Mouse (Mus musculus) kidney, postnatal 14 days (tissue): ENCODE data around the gene Pon2.
"Not testable (repeated sequence)": the region's sequence is repeated elsewhere in the genome, so short reads cannot be mapped to it uniquely, and the experiment has no call there.

Source experiments
- DNase-seq: peaks from one replicate; pipeline ENCODE4 v3.0.0; 2022; ENCODE audit warnings: mixed read lengths

Pon2 gene

DNA sequence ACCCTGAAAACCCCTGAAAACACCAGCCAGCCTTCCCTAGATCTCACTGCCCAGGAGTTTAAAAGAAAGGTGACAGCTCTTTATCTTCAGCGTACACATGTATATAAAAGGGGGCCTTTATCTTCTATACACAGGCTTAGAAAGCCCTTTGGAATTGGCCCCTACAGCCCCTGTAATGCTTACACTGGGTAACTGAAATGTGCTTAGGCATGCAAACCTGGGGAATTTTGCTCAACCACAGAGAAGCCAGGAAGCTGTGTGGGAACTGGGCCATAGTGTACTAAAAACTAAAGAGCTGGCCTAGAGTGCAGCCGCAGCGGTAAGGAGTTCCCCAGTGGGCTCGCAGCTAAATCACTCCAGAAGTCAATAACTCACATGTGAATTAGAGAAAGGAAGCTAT is 6.8 kb downstream of the Pon2 start:
- DNase-seq: peak; percentile 12

DNA sequence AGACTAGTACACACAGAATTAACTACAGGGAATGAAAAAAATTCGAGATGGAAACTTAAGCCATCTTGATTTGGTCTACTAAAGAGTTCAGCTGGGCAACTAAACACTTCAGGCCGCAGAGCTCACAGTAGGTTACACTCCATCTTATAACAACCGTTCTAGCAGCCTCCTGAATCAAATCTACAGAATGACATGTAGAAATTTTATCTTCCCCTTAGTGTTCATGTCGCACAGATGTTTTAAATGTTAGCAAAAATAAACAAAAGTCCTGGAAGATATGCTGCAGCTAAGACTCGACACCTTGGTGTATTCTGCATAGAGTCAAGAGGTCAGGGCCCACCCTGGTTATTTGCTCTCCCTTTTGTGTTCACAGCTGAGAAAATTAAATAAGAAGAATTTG is 10.3 kb downstream of the Pon2 start:
- no peak for DNase-seq

DNA sequence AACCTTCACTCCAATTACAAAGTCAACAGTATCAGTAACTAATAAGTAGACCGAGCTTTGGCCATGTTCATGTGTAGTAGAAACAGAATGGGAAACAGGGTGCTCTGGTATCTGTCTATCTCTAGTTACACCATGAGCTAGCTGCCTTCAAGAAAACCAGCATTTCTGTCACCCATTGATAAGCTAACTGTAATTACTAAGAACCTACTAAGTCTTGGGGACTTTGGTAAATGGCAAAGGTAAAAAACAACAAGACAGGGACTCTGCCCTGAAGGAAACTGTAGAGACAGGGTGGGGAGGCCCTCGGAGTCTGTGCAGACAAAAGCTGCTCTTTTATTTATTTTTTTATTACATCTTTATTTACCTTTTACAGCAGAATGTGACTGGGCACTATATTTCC is 10.9 kb downstream of the Pon2 start:
- no peak for DNase-seq

DNA sequence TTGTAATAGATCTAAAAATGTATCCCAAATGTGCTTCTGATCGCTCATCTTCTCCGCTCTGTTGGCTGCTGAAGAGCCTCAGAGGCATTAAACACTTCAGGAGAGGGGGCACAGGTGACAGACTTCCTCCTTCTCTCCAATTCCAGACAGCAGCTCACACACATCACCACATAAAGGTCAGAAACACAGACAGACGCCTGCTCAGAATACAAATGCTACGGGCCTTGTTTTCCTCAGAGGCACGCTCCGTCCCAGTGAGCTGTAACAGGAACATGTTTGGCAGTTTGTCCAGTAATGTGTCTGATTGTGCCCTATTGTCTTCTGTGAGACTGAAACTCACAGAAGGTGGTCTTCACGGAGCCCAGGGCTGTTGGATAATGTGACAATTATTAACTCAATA is 15.8 kb downstream of the Pon2 start:
- DNase-seq: no peak

DNA sequence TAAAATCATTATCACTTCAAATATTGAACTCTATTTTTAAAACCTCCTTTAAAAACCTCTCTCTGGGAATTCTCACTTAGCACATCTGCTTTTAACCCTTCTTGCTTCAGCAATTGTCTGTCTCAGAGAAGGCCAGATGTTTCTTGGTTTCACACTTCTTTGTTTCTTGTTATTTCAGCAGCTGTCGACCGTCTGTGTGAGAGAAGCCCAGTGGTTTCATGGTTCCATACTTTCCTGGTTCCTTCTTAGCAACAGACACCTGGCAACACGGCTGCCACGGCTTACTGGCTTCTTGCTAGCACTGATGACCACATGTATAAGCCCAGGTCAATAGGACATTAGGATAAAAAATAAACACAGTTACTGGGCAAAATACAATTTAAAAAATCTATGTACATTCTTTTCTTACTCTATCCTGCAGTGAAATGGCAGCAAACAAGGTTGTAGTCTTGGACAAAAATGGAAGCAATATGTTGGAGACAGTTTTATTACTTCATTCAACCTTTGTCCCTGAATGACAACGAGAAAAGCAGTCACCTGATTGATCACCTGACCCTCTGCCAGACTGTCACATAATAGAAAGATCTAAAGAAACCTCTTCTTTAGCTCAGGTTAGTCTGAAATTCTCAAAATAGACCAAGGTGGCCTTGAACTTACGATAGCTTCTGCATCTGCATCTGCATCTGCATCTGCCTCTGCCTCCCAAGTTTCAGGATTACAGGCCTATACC is 17.5 kb downstream of the Pon2 start:
- DNase-seq: no peak

DNA sequence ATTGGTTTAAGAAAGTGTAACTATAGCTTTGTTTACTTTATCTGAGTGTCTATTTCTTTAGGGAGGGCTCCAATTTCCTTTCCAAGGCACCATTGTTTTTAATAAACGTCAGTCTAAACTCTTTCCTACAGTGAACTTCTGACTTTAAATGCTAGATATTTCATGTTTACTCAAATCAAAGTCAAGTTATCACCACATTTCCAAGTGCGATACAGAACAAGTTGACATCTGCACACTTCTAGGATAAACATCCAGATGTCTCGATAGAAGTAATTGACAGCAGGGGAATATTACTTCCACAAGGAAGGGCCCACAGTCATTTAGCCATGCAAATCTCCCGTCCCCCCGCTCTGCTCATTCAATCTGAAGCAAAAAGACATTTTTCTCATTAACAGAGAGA is 20.3 kb downstream of the Pon2 start:
- no peak for DNase-seq

DNA sequence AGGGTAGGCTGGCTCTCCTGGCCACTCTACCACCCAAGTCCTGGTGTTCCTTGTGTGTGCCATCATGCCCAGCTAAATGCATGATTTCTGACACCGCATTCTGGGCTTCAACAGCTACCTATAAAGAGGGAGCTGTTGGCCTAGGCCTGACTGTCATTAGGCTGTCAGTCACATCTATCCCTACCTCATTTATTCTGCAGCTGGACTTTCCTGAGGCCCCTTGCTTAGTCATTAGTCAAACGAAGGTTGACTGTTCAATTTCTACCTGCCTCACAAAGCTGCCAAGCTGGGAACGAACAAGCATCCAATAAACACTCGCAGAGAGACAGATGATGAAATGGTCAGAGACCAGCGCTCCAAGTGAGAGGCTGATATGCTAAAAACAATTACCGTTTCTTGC is 28.6 kb downstream of the Pon2 start:
- DNase-seq: no peak

DNA sequence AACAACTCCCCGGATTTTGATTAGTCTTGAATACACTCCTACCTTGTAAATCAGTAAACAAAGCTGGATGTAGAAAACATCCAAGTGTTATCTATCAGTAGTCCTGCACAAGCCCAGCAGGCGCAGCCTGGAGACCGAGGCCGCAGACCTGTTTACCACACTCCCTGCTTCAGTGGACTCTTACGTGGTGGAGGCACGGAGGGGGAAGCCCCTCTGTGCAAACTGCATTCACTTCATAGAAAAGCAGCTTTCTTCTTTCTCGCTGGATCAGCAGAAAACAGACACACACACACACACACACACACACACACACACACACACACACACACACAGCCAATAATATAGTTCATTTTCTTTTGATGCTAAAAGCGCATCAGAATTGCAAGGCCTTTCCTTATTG is 33.5 kb downstream of the Pon2 start:
- DNase-seq: no peak

DNA sequence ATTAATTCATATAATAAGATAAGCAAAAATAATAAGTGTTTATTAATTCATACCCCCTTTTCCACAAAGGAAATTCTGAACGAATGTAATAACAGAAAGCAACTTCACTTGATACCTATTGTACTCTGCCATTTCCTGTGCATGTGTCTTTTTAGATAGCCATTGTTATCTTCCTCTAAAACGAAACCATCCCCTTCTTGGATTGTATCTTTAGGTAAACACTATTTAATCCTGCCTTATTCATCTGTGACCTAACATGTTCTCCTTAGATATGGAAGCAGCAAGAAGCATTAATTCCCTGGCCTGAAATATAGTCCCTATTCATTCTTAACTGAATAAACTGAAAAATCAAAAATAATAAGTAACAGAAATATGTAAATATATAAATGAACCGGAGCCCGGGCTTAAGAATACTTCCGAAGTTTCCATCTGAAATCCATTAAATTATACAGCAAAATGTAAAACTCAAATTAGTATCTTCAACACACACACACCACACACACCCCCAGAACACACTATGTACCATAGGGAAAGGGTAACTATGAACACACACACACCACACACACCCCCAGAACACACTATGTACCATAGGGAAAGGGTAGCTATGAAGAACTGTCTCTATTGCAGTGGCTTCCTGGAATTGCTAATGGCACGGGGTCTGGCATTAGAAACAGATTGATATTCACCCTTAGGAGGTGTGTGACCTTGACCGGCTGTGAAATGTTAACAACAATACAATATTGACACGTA is 34.8 kb downstream of the Pon2 start:
- DNase-seq: no peak

DNA sequence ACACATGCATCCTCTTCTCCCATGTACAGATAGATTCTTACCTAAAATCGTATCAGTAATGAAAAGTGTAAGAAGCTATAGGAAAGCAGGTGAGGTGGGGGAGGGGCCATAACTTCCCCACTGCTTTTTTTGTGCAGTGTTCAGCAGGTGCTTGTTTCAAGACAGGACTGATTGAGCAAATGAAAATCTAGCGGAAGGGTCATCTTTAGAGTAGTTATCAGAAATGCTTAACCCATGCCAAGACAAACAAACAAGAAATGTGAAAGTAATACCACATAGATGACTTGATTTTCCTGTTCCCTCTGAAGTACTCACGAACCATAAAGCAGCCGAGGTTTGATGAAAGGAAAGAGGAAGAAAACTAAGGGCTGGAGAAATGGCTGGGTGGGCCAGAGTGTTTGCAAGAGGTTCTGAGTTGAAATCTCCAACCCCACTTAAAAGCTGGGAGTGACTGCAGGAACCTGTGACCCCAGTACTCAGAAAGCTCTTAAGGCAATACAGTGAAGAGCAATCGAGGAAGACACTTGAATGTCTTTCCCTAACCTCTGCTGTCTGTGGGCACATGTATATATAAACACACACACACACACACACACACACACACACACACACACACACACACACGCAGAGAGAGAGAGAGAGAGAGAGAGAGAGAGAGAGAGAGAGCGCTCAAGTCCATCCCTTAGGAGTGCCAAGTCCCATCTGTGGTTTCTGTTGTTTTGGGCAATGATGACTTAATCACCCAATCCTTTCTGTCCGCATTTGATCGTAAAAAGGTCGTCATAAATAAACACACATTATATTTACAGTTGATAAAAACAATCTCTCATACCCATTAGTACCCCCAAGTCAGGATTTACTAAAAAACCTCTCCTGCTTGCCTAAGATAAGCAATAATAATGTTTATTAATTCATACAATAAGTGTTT is 35.7 kb downstream of the Pon2 start:
- no peak for DNase-seq

DNA sequence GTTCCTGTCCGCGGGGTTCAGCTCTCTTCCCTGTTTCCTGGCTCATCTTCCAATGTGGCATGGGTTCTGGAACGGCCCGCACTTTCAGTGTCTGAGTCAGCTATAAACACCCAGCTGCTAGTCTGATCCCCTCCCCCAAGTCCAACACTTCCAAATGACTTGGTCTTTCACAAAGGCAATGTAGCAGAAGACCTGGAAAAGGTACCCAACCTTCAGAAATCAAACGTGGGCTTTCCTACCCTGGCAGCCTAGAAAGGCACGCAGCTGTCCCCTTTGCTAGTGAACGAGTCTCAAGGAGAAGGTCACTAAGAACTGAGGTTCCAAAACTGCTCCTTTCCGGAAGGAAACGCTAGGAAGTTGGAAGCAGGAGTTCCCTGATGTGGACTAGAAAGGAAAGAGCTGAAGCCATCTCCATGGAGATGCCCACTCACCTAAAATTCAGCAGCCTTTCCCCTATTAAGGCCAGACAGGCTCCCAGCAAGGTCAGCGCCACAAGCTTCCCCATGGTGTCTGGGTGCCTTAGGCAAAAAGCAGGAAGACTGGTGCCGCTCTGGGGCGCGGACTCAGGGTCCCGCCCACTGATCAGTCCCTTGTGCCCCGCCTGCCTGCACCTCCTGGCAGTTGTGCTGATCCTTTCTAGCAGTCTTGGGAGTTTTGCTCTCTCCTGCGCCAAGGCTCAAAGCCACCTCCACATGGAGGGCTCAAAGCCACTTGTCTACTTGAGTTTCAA is 42.4 kb downstream of the Pon2 start, which contains the start of gene Pon3:
TSS of gene Pon3 (minus strand) at position 565 of the 730 bp plus-strand sequence.
- peak; percentile 69 for DNase-seq

DNA sequence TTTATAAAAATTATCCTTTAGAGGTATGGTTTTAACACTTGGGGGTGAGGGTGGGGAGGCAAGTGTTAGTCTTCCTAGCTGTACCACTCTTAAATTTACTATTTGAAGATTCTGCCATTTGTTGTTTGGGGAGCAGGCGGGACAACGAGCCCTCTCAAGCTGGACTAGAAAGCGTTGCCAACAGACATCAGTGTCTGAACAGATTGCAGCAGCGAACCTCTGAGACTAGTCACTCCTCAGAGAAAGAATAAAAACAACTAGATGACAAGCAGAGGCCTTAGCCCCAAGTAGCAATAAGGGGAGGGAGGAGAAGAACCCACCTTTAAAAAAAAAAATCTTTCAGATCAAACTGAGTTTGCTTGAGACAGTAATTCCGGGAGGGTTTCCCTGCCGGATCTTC is 43.0 kb downstream of the Pon2 start:
- DNase-seq: no peak

DNA sequence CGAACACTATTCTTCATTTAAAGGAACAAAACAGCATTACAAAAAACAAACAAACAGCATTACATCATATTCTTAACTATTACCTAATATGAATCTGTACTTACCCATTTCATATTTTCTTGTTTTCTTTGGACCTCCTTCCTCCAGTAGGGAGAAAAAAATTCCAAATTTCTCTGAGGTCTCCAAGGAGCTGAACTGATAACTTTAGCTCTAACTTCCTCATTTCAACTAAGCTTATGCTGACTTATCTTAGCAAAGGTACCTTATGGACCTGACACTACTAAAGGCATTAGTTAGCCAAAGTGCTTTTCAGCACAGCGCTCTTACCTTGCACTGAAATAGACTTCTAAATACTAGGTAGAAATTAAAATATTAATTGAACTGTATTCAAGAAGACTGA is 43.4 kb downstream of the Pon2 start:
- no peak for DNase-seq

DNA sequence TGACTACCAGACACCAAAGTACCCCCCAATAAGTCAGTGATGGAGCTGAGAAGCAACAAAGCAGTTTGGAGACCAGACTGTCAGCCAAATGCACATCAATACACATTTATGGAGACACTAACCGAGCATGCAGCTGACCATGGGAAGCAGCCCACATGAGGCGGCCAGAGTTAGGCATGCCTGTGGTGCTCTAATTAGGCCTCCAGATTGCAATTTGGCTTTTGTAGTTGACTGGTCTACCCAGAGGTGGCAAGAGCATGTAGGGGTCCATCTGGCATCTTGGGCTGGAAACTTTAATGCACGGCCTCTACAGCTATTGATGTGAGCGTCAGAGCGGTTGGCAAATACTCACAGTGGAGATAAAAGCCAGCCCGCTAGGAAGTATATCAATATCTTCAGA is 52.3 kb downstream of the Pon2 start:
- DNase-seq: no peak

DNA sequence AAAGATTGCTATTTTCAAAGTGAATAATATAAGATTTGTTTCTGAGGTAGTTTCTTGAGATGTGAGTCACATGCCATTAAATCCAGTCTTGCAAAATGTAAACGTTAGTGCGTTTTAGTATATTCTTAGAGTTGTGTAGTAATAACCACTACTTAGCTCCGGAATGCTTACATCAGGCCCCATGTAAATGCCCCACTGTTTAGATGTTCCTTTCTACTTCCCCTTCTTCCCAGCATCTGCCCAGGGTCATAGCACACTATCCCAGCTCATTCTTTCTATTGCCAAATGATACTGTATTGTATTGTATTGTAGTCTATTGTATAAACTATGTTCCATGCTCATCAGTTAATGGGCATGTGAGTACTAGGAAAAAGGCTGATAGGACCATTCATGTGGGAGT is 59.5 kb downstream of the Pon2 start:
- DNase-seq: no peak

DNA sequence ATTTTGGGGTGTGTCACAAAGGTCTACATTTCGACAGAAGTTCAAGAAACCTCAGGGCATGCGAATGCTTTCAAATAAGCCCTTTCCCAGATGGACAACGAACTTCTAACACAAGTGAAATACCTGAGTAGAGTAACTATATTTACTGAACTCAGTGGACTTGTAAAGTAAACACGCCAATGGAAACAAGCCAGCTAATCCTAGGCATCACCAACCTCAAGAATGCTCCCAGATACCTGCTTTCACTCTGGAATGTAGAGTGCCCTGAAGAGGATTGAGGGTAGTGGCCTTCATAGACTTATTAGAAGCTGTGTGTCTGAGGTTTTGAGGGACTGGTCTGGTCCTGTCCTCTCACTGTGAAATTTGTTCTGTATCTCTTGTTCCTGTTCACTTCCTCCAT is 60.7 kb downstream of the Pon2 start:
- DNase-seq: no peak

DNA sequence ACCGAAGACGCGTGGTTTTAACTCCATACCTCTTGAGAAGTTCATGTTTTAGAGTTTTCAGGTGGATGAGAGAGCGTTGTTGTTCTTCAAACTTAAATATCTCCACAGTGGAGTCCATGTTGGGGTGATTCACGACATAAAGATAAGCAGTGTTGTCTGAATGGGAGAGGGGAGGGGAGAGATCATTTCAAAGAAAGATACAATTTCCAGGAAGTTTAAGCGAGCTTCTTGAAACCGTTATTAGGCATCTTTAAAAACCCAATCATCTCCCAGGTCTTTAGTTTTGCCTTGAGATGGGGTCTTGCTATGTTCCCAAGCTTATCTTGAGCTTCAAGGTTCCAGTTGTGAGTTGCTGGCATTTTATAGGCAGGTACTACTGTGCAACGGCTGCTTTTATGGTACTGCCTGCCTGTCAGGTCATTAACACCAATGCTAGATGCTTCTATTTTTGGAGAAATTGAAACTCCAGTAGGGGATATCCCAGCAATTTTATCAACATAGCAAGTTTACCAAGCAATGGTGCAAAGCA is 61.3 kb downstream of the Pon2 start:
- DNase-seq: no peak

DNA sequence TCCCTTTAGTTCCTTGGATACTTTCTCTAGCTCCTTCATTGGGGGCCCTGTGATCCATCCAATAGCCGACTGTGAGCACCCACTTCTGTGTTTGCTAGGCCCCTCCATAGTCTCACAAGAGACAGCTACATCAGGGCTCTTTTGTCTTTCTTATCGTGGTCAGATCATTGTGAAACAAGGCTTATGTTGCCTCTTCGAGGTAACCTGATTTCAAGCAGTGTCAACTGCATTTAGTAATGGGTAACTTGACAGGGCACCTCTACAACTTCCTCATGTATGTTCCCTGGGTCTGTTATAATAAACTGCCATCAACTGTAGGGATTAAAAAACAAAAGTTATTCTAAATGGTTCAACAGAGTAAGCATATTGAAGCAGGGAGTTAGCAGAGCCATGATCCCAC is 63.7 kb downstream of the Pon2 start:
- no peak for DNase-seq

DNA sequence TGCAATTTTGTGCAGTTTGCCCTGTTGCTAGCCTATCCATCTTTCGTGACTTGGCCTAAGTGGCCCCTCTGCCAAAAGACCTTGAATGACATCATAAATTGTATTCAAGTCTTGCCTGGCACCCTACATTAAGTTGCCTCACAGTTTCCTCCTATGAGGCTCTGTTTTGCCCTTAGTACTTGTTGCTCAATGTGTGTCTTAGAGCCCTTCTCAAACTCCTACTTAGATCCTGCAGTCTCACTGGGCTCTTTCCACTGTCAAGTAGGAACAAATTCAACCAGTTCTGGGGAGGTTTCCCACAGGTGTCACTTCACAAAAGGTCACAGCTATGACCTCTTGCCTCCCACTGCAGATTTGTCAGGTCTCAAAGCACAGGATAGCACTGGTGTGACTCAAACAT is 64.4 kb downstream of the Pon2 start:
- DNase-seq: no peak

DNA sequence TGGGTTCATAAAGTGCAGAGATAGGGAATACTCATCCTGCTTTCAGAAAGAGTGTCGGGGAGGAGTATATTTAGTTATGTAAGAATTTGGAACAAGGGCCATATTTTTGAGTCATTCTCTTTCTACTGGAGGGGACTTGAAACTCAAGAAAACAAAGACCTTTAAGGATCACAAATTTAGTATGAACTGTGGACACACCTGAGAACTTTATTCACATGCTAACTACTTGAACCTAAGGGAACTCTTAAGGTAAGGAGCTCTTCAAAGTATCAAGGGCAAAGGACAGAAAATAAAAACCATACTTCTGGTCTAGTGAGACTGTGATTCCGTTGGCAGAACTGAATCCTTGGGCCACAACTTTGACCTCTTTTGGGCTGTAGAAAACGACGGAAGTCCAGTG is 66.2 kb downstream of the Pon2 start:
- no peak for DNase-seq

DNA sequence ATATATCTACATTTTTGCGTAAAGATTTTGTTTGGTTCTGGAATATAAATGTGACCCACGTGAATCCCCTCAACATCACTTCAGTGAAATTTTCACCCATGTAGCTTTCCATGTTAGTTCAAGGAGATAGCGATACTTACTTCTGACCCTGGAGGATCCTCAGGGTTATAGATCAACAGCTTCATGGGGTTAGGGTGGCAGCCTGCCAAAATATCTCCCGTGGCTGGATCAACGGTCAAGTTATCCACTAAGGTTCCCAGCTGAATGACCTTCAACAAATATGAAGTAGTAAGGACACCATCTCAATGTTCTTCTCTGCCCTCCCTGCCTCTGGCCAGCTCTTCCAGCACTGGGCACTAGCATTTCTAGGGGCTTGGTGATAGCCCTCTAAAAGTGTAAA is 68.0 kb downstream of the Pon2 start:
- DNase-seq: peak; percentile 6

DNA sequence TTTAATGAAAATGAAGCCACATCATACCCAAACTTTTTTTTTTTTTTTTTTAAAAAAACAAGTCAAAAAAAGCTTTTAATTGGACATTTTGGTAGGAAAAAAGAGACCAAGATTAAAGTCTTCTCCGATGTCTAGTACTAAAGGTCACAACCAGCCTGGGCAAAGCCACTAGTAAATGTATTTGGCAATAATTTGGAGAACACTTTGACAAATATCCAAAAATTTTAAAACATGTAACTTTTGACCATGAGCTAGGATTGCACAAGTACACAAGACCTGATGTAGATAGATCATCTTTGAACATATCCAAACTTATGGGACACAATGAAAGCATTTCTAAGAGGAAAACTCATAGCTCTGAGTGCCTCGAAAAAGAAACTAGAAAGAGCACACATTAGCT is 74.7 kb downstream of the Pon2 start:
- DNase-seq: not testable (repeated sequence)

DNA sequence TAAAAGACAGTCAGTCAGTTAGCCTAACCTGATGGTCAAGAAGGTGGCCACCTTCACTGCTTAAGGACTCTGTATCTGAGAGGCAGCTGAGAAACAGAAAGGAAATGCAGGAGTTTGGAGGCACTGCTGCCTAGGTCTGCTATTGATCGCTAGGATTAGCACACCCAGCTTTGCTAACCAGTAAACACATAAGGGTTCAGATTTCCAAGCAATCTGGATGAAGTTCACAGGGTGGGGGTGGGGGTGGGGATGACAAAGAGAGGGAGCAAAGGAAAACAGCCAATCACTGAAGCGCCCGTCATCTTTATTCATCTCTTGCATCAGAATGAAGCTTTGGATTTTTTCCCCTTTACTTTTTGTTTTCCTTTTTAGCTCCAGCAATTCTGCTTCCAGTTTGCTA is 76.2 kb downstream of the Pon2 start:
- DNase-seq: no peak
